Mouse (Mus musculus): ENCODE results near the gene Mark1. TPM values are rescaled to one million over a fixed set of nuclear protein-coding genes. Genes with fewer than 3 reads are reported as not detected.

The Mark1 gene
- total and polyA plus RNA-seq, 2 experiments from 2014 or later, result 1.2 to 10.5 TPM

- WGBS, result 28% methylated on average over 5 of the region's 5 CpGs
- Histone ChIP-seq H3K9ac (replicated peaks; ENCODE audit: low read depth, low read length) (no peak overlapping the region), H3K36me3 (replicated peaks; ENCODE audit: control insufficient read depth, insufficient read depth, low read length) (no peaks in the 10 kb centered on the region), H3K9me3 (replicated peaks; ENCODE audit: control insufficient read depth, low read length) (no peaks in the 10 kb centered on the region), H3K4me3 (ENCODE audit: low read depth, low read length) (no peak overlapping the region), H3K27me3 (ENCODE audit: control insufficient read depth, insufficient read depth, low read length) (no peaks in the 10 kb centered on the region), H3K4me2 (ENCODE audit: low read depth, low read length) (no peak overlapping the region), H3K27ac (ENCODE audit: low read depth) (no peak overlapping the region), H3K4me1 (ENCODE audit: control insufficient read depth, insufficient read depth) (no peaks in the 10 kb centered on the region)
- DNase-seq (ENCODE audit: low spot score) (no peak), ATAC-seq (ENCODE audit: insufficient read depth, low read depth) (no peak)
- no peak for TF ChIP-seq CTCF (IDR thresholded peaks at IDR 0.05; ENCODE audit: low read depth)
- TF ChIP-seq EP300 (IDR thresholded peaks at IDR 0.05; ENCODE audit: low read depth), result no peak
Measured at GRCm38 (mm10) chr1:184935980-184936379, 63.4 kb downstream of the Mark1 start.

DNA sequence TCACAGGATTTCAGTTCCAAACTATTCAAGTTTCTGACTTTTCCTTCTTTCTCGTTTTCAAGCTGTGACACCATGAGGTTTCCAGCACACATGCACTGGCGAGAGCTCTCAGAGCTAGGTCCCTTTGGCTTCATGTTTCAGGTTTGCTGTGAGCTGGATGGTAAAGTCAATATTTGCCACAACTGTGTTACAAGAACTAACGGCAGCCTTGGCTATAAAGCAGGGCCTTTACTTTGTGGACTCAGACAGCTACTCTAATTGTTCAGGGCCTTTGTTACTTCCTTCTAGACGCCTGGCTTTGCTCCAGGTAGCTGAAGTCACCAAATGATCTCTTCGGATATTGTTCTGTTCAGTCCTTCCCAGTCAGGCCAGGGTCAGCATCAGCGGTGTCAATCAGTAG lies 63.9 kb downstream of the Mark1 start:
- TF ChIP-seq EP300 (IDR thresholded peaks at IDR 0.05; ENCODE audit: low read depth), result no peak
- H3K9ac ChIP-seq (replicated peaks; ENCODE audit: low read depth, low read length), result no peak overlapping the region
- no peak overlapping the region for H3K4me2 ChIP-seq (ENCODE audit: low read depth, low read length)
- no peak overlapping the region for H3K4me3 ChIP-seq (ENCODE audit: low read depth, low read length)
- 59% methylated on average over 6 of the region's 6 CpGs for WGBS
- no peak for DNase-seq (ENCODE audit: low spot score)
- no peaks in the 10 kb centered on the region for H3K27me3 ChIP-seq (ENCODE audit: control insufficient read depth, insufficient read depth, low read length)
- ATAC-seq (ENCODE audit: insufficient read depth, low read depth), result no peak
- no peaks in the 10 kb centered on the region for H3K4me1 ChIP-seq (ENCODE audit: control insufficient read depth, insufficient read depth)
- no peak overlapping the region for H3K27ac ChIP-seq (ENCODE audit: low read depth)
- H3K36me3 ChIP-seq (replicated peaks; ENCODE audit: control insufficient read depth, insufficient read depth, low read length), result no peaks in the 10 kb centered on the region
- H3K9me3 ChIP-seq (replicated peaks; ENCODE audit: control insufficient read depth, low read length), result no peaks in the 10 kb centered on the region

- TF ChIP-seq CTCF (IDR thresholded peaks at IDR 0.05; ENCODE audit: low read depth) (no peak), EP300 (IDR thresholded peaks at IDR 0.05; ENCODE audit: low read depth) (no peak)
- H3K4me2 ChIP-seq (ENCODE audit: low read depth, low read length), result no peak overlapping the region
- no peaks in the 10 kb centered on the region for H3K36me3 ChIP-seq (replicated peaks; ENCODE audit: control insufficient read depth, insufficient read depth, low read length)
- H3K27ac ChIP-seq (ENCODE audit: low read depth), result no peak overlapping the region
- H3K4me3 ChIP-seq (ENCODE audit: low read depth, low read length), result no peak overlapping the region
- no peaks in the 10 kb centered on the region for H3K4me1 ChIP-seq (ENCODE audit: control insufficient read depth, insufficient read depth)
- H3K9me3 ChIP-seq (replicated peaks; ENCODE audit: control insufficient read depth, low read length), result no peaks in the 10 kb centered on the region
- WGBS, result 86% methylated on average over 6 of the region's 6 CpGs
- ATAC-seq (ENCODE audit: insufficient read depth, low read depth) (no peak), DNase-seq (ENCODE audit: low spot score) (no peak)
- no peak overlapping the region for H3K9ac ChIP-seq (replicated peaks; ENCODE audit: low read depth, low read length)
- no peaks in the 10 kb centered on the region for H3K27me3 ChIP-seq (ENCODE audit: control insufficient read depth, insufficient read depth, low read length)
Measured at GRCm38 (mm10) chr1:184931097-184931496, 68.3 kb downstream of the Mark1 start.

DNA sequence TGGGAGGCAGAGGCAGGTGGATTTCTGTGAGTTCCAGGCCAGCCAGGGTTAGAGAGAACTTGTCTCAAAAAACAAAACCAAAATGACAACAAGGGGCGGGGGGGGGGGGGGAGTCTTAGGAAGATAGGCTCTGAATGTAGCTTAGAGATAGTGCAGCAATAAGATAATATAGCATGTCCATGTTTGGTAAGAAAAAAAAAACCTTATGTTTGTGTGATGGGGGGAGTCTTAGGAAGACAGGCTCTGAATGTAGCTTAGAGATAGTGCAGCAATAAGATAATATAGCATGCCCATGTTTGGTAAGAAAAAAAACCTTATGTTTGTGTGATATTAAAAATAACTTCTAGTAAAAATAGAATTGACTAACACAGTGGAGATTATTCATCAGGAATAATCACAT lies 71.0 kb downstream of the Mark1 start:
- WGBS, result 80% methylated on average over 1 of the region's 1 CpGs
- no peaks in the 10 kb centered on the region for H3K9me3 ChIP-seq (replicated peaks; ENCODE audit: control insufficient read depth, low read length)
- H3K9ac ChIP-seq (replicated peaks; ENCODE audit: low read depth, low read length), result no peak overlapping the region
- no peak overlapping the region for H3K4me2 ChIP-seq (ENCODE audit: low read depth, low read length)
- no peak overlapping the region for H3K4me3 ChIP-seq (ENCODE audit: low read depth, low read length)
- H3K27ac ChIP-seq (ENCODE audit: low read depth), result no peak overlapping the region
- ATAC-seq (ENCODE audit: insufficient read depth, low read depth), result no peak
- no peak for DNase-seq (ENCODE audit: low spot score)
- no peaks in the 10 kb centered on the region for H3K4me1 ChIP-seq (ENCODE audit: control insufficient read depth, insufficient read depth)
- H3K36me3 ChIP-seq (replicated peaks; ENCODE audit: control insufficient read depth, insufficient read depth, low read length), result no peaks in the 10 kb centered on the region
- H3K27me3 ChIP-seq (ENCODE audit: control insufficient read depth, insufficient read depth, low read length), result no peaks in the 10 kb centered on the region
- TF ChIP-seq CTCF (IDR thresholded peaks at IDR 0.05; ENCODE audit: low read depth), result no peak
- TF ChIP-seq EP300 (IDR thresholded peaks at IDR 0.05; ENCODE audit: low read depth), result no peak

DNA sequence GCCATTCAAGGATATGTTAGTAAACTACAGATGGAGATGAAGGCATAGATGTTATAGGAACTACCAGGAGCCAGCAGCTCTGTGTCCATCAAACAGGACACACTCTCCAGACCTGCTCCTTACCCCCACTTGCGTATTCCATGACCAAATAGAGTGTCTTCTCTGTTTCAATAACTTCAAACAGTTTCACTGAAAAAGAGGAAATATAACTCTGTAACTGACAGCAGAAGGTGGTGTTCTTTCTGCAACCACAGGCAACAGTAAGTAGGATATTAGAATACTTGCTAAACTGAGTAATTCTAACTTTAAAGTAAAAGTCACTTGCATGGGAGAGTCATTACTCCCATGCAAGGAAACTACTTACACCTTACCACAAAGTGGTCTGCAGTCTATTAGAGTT lies 71.5 kb downstream of the Mark1 start:
- H3K4me1 ChIP-seq (ENCODE audit: control insufficient read depth, insufficient read depth), result no peaks in the 10 kb centered on the region
- H3K9ac ChIP-seq (replicated peaks; ENCODE audit: low read depth, low read length), result no peak overlapping the region
- no peaks in the 10 kb centered on the region for H3K9me3 ChIP-seq (replicated peaks; ENCODE audit: control insufficient read depth, low read length)
- no peak overlapping the region for H3K4me3 ChIP-seq (ENCODE audit: low read depth, low read length)
- H3K27me3 ChIP-seq (ENCODE audit: control insufficient read depth, insufficient read depth, low read length), result no peaks in the 10 kb centered on the region
- TF ChIP-seq CTCF (IDR thresholded peaks at IDR 0.05; ENCODE audit: low read depth) (no peak), EP300 (IDR thresholded peaks at IDR 0.05; ENCODE audit: low read depth) (no peak)
- no peak for ATAC-seq (ENCODE audit: insufficient read depth, low read depth)
- no peaks in the 10 kb centered on the region for H3K36me3 ChIP-seq (replicated peaks; ENCODE audit: control insufficient read depth, insufficient read depth, low read length)
- no peak for DNase-seq (ENCODE audit: low spot score)
- no peak overlapping the region for H3K4me2 ChIP-seq (ENCODE audit: low read depth, low read length)
- WGBS, result 100% methylated on average over 1 of the region's 1 CpGs
- no peak overlapping the region for H3K27ac ChIP-seq (ENCODE audit: low read depth)

- TF ChIP-seq EP300 (IDR thresholded peaks at IDR 0.05; ENCODE audit: low read depth) (no peak), CTCF (IDR thresholded peaks at IDR 0.05; ENCODE audit: low read depth) (no peak)
- H3K4me3 ChIP-seq (ENCODE audit: low read depth, low read length), result no peak overlapping the region
- H3K36me3 ChIP-seq (replicated peaks; ENCODE audit: control insufficient read depth, insufficient read depth, low read length), result peaks cover 16% of the 10 kb centered on the region; the same call in 1 of the 2 replicates
- WGBS, result 81% methylated on average over 13 of the region's 13 CpGs
- H3K4me1 ChIP-seq (ENCODE audit: control insufficient read depth, insufficient read depth), result no peaks in the 10 kb centered on the region
- ATAC-seq (ENCODE audit: insufficient read depth, low read depth) (no peak), DNase-seq (ENCODE audit: low spot score) (no peak)
- H3K9ac ChIP-seq (replicated peaks; ENCODE audit: low read depth, low read length), result no peak overlapping the region
- H3K9me3 ChIP-seq (replicated peaks; ENCODE audit: control insufficient read depth, low read length), result no peaks in the 10 kb centered on the region
- no peak overlapping the region for H3K27ac ChIP-seq (ENCODE audit: low read depth)
- H3K27me3 ChIP-seq (ENCODE audit: control insufficient read depth, insufficient read depth, low read length), result no peaks in the 10 kb centered on the region
- H3K4me2 ChIP-seq (ENCODE audit: low read depth, low read length), result no peak overlapping the region
Measured at GRCm38 (mm10) chr1:184922824-184923223, 76.5 kb downstream of the Mark1 start.
